Mouse (Mus musculus): ENCODE data around the gene Runx1.

GRCm38 (mm10) chr16:92644315-92644714 is 181.6 kb downstream of the Runx1 start:
- TF ChIP-seq CTCF (conservative IDR thresholded peaks at IDR 0.05; ENCODE audit: insufficient read depth, insufficient read length, low read depth, low read length) = no peak
- no peak for TF ChIP-seq POLR2A (IDR thresholded peaks at IDR 0.05; ENCODE audit: low read depth, low read length)

All from kidney, adult 2 months (tissue).